Mouse (Mus musculus) right cerebral cortex, adult 2 months (tissue): ENCODE measurements around the gene Retsat.

Experiments
- DNase-seq, 2 experiments: peaks; one replicate each; pipeline ENCODE4 v3.0.0; 2021 to 2022; ENCODE audit warnings: low spot score in 2 of 2

The Retsat gene

DNA sequence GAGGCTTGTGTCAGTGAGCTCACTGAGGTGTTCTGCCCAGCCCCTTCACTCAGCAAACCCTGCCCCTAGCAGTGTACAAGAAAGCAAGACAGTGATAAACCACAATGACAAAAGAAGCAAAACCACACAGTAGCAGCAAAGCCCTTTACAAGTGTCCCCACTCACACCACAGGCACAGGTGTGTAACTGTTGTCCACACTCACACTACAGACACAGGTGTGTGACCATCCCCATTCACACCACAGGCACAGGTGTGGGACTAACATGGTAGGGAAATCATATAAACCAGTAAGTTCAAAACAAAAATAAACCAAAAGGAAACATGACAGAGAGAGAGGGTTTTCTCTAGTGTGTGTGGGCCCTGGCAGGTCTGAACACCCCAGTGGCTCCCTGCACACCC lies 10.0 kb upstream of the Retsat start:
- DNase-seq = no peak

DNA sequence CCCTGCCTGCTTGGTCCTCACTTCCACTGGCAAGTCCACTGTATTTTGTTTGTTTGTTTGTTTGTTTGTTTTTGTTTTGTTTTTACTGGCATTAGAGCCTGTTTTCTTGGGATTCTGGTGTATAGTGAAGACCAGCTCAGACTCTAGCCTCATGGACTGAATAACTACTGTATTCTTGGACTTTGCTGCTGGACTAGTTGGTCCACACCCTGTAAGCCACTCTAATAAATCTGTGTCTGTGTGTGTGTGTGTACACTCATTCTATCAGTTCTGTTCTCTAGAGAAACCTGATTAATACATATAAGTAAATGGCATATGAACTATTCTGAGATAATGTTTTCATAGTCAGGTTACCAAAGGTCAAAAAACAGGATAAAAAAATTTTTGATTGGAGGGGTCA lies 8.2 kb upstream of the Retsat start:
- DNase-seq = no peak

DNA sequence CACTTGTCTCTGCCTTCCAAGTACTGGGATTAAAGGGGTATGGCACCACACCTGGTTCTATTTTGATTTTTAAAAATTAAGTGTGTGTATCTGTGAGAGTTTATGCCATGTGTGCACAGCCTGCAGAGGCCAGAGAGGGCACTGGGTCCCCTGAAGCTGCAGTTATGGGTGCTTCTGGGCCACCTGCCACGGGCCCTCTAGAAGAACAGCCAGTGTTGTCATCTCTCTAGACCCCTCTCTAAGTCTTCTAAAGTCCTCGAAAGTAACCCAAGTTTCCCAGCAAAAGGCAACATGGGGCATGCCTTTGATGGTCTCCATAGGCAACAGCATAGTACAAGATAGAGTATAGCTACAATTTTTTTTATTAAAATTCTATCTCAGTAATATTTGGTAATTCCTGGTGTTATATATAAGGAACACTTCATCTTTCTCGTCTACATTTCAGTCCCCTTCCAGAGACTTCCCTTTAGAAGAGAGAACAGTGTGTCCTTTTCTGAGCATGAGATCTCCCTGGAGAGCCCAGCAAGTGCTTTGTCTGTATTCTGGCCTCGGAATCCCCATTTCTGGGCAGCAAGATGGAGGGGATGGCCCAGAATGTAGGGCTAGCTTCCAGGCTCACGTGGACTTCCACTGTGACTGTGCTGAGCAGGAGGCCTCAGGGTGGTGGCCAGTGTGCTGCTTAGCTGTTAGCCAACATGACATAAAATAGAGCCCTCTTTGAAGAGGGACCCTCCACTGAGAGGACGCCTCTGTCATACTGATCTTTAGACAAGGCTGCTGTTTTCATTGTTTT lies 5.1 kb upstream of the Retsat start:
- DNase-seq = no peak

DNA sequence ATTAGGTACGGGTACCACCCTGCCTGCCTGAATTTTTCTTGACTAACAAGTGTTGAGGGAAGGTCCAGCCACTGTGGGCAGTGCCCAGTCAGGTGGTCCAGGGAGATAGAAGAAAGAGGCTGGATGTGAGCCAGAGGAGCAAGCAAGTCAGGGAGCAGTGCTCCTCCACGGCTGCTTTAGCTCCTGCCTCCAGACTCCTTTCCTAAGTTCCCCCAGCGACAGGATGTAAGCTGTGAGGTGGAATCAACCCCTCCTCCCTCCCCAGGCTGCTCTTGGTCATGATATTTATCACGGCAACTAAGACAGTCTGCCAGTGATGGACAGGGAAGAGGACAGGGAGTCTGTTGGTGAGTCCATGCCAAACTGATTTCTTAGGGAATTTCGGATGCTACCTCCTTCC lies 4.4 kb upstream of the Retsat start:
- DNase-seq = no peak

DNA sequence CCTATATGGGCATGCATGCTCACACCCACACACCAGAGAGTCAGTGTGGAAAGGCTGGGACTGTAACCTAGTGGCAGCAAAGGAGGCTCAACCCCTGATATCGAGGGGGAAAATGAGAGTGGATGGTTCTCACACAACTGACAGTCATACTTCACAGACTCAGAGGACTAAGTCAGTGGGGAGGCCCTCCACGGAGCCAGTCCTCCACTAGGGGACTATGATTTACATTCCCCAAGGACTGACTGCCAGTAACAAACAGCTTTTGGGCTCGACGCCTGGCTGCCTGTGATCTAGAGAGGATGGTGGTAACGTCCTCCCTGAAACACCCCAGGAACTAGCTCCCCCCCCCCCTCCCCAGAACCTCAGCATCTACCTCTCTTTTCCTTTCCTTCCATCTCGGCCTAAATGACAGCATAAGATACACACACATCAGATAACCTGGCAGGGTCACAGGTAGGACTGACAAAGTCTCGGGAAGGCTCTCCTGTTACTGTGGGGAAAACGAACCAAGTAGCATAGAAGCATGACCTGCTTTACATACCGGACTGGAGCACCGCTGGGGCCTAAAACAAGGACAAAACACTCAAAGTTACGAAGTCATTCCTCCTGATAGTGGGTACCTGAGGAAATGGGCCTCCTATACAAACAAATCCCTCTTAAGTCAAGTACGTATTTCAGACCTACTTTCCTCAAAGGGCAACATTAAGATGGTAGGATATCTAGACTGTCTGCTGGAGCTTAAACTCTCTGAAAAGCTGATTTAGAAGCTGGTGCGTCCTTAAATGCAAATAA lies 996 bp upstream of the Retsat start:
- peak in 1 of 2 experiments; percentile 18 for DNase-seq

DNA sequence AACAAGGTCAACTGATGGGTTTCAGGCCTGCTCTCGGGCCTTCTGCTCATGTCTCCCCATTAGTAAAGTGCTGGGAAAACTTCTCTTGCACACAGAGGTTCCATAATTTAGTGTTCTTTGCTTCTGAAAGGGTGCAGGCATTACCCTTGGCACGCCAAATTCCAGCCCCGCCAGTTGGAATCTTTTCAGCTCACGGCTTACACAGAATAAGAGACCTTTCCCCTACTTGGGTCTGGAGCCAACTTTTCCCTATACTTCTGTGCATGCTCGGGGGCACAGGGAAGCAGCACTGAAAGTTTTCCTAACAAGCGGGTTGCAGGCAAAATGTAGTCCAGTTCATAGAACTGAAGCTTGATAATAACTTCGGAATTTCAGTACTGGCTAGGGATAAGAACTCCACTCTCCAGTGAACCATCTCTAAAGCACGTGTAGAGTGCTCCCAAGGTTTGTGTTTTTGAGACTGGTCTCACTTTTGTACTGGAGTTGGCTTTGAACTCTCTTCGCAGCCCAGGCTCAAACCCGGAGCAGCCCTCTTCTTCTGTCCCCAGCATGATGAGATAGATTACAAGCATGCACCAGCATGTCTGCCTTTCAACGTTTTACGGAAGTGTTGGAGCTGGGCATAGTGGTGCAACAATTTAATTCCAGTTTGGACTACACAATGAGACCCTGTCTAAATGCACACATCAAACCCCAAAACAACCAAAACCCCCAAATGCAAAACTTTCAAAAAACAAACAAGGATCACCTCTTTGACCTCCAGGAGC lies 699 bp downstream of the Retsat start:
- DNase-seq = no peak

DNA sequence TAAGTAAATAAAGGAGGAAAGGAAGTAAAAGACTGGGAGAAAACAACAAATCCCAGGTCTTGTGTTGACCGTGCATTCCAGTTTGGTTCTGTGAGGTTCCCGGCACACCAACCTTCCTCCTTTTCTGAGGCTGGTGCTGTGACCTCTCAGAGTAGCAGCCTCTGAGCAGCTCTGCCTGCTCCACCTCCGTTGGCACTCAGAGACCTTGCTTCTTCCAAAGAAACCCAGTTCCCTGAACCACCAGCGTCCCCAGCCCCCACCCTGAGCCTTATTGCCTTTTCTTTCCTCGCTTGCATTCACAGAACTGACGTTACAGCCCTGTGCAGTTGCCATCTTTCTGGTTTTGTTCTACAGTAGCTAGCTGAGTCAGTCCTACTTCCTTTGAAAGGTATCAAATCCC lies 1.9 kb downstream of the Retsat start:
- no peak for DNase-seq

DNA sequence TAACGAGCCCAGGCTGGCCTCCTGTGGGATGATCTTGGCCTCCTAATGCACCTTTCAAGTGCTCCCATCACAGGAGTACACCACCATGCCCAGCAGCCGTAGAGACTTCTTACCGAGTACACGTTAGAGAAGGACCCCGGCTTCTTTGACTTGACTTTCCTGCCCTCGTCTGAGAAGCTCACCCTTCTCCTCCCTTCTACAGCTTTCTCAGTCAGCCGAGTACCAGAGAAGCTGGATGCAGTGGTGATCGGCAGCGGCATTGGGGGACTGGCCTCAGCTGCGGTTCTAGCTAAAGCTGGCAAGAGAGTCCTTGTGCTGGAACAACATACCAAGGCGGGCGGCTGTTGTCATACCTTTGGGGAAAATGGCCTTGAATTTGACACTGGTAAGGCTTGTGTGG lies 2.5 kb downstream of the Retsat start:
- no peak for DNase-seq

DNA sequence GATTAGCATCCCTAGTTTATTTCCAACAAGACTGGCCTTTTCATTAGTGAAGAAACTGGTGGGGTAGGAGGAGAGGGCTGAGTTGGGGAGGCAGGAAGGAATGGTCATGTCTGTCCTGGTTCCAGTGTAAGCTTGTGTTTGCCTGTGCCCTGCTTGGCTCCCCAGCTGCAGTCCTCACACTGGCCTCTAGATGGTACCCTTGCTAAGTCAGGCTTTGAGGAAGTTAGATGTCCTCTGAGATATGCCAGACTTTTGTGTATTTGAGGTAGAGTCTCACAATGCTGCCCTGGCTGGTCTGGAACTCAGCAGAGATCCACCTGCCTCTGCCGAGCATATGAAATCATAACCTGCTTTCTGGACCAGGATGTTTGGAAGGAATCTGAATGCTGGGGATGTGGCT lies 3.5 kb downstream of the Retsat start:
- DNase-seq = peak; percentile 89 to 90

DNA sequence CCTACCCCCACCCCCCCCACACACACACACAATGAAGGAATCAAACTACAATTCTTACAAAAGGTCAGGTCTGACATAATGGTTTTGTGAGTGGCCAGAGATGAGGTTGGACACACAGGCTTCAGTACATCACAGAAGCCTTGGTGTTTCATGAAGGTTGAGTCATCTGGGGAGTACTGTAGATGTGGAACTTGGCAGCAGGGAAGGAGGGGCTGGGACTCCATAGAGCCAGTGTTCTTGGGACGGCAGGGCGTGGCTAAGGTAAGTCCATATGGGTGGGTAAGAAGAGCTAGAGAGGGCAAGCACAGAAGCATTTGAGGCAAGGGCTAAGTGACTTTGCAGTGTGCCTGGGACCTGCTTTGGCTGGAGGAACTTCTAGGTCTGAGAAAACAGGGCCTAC lies 5.8 kb downstream of the Retsat start:
- DNase-seq = no peak

DNA sequence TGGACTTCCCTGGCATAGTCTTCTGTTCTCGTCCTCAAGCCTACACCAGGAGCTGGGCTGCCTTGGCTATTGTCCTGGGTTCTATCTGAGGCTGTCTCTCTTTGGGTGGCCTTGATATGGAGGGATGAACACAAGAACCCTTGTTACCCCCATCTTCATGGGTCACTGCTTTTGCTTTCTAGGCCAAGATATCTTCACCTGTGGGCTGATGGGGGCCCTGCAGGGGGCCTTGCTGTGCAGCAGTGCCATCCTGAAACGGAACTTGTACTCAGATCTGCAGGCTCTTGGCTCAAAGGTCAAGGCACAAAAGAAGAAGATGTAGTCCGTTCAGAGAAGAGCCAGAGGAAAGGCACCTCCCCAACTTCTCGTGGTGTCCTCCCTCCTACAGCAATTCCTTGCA lies 8.8 kb downstream of the Retsat start:
- no peak for DNase-seq

DNA sequence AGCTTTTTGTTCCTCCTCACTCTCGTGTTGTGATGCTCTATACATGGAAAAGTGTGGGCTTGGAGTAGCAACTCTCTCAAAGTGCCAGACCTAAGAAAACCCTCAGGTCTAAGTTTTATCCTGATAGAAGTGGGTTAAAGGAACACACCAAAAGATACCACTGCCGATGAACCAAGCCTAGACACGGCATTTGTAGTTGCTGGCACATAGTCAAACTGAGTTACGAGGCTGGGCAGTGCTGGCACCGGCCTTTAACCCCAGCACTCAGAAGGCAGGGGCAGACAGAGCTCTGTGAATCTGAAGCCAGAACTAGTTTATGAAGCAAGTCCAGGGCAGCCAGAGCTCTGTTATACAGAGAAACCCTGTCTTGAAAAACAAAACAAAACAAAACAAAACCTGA lies 9.4 kb downstream of the Retsat start:
- no peak for DNase-seq

DNA sequence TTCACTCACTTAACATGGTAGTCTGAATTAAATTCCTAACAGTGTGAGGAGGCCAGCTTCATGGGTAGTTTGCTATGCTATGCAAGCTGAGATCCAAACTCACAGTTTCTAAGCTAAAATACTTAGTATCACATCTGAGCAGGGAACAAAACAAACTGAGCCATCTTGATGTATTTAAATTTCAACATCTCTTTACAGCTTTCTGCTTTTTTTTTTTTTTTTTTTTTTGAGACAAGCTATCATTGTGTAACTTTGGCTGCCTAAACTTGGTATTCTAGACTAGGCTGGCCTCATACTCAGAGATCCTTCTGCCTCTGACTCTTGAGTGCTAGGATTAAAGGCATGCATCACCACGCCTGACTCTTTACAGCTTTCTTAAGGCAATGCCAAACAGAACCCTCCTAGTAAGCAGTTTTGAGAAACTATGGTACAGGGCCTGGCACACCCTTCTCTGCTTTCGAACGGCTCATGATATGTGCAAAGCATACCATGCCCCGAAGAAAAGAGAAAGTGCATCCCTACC lies 10.4 kb downstream of the Retsat start:
- no peak for DNase-seq

DNA sequence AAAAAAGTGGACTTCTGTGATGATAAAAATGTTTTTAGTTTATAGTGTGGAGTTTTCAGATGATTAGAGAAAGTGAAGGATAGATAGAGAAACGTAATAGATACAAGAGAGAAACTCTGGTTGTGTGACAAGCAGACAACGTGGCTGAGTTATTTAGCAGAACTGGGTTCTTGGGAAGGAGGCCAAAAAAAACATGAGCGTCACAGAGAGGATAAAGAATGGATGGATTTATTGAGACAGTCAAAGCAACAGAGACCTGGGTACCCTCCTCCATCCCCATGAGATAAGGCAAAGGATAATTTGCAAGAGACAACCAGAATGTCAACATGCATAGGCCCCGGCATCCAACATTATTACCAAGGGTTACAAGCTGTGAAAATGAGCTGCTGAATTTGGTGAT lies 12.0 kb downstream of the Retsat start:
- DNase-seq = no peak

DNA sequence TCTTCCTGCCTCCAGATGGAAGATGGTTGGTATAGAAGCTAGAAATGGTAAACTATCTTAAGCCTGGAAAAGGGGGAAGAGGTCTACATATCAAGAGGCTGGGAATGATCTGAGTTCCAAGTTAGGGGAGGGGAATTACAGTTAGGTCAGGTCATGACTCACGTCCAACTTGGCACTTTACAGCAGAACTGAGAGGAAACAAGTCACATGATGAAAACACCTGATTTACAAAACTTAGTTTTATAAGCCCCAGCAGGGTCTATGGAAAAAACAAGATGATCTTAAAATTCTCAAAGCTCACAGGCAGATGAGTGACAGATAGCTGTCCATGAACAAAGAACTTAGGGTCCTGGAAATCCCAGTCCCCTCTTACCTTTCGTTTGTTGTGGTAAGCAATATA lies 16.9 kb downstream of the Retsat start:
- DNase-seq = no peak

DNA sequence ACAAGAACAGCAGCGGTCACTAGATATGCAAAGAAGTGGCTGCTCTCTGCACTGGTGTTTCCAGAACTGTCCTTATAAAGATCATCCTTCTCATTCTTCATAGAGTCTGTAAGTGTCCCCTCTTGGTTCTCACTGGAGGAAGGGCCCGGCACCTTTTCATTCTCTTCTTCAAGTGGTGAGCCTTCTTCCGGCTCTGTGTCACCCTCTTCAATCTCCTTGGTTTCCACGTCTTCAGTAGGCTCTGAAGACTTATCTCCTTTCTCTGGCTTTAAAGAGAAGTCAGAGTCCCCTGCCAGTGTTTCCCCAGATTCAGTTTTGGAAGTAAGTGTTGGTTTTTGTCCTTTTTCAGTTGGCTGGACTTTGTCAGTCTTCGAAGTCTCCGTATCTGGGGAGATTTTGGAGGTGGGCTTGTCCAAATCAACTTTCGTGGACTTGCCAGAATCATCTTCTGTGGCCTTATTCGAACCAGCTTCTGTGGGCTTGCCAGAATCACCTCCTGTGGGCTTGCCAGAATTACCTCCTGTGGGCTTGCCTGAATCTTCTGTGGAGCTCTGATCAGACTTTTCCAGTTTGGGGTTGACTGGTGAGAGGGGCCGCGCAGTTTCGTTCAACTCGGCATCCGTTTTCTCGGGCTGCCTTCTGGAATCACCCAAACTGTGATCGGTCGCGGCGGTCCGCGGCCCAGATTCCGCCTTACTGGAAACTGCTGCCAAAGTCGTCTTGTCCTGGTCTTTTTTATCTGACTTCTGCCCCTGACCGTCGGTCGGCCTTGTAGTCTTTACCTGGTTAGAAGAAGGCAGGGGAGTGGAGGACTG lies 17.5 kb downstream of the Retsat start:
- no peak for DNase-seq

DNA sequence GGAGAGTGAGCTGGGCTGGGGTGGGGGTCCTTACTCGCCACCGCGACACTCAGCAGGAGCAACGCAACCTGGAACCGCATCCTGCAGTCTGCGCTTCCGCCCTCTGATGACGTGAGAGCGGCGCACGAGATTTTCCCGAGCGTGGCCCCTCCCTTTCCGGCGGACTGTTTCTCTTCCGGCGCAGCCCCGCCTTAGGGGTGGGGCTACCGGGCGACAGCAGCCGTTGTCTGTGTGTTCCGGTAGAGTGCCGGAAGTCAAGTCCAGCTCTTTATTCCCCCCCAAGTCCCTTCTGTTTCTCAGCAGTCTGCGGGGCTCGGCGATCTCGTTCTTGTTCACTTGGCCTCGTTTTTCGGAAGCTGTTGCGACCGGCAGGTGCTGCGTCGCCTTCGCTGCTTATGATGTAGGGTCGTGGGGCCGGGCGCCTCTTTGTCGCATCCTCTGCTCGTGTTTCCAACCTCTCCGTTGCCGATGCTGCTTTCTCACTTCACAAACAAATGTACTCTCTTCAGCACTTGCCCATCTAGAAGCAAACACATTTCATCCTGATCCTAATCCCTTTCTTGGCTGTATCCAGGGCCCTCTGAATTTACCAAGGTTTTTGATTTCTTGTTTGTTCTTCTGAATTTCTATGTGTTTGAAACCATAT lies 18.5 kb downstream of the Retsat start, which contains the start of gene Tgoln1:
Gene Tgoln1, minus strand, starts transcription at position 358 of the 646 bp plus-strand sequence.
- DNase-seq = peak; percentile 94 to 95

DNA sequence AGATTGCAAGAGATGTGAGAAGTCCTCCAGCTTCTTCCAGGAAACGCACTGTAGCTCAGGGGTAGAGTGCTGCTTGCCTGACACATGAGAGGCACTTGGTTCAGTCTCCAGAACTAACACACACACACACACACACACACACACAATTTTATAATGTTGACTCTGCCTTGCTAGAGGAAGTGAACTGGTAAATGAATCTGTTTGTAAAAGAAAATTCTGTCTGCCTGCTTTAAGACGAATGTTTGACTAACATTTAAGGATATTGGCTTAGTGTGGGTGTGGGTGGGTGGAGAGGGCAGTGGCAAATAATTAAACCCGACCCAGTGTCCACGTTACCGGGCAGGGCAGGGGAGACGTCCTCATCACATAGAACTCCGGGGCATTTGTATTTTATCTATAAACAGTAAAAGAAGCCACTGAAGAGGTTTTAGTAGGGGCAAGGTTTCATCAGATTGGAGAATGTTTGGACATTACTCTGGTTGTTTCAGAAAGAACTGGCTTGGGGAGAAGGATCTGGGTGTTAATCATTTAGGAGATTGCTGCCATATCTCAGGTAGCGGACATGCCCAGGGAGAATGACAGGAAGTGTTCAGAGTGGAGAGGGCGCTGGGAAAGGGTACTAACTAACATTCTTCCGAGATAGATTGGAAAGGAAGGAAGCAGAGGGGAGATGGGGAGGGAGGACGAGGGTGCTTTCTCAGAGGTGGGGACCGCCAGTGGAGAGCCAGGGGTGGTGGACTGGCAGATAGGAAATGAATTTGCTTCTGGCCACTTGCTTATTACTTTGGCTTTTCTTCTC lies 21.7 kb downstream of the Retsat start:
- DNase-seq = no peak

DNA sequence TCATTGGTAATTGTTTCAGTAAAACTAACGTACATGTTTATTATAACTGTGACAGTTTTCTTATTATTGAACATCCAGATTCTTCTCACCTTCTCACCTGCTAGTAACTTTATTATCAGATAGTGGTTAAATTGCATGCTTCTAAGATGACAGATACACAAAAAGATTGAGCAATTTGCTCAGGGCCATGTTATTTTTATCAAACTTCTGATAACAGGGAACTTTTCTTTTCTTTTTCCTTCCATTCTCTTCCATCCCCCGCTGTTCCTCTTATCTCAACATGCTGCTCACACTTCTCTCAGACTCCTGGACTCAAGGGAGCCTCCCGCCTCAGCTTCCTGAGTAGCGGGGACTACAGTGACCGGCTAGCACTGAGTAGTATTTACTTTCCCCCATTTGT lies 22.6 kb downstream of the Retsat start:
- DNase-seq = no peak

DNA sequence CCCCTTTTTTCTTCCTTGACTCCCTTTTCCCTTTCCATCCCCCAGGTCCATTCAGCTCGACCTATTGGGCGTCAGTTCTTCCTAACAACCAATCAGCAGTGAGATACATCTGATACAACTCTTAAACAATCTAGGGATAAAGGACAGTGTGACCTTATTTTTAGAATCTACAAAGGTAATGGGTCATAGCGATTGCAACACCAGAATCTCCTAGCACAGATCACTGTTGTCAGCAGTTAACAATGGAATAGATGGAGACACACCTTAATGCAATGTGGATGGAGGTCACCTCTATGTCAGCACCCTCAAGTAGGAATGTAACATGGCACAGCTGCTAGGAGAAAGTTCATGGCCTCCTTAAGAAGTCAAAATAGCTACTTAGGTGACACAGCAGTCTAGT lies 24.6 kb downstream of the Retsat start:
- DNase-seq = no peak
